Mouse (Mus musculus) embryo, embryonic 10 days (tissue): ENCODE results near the gene Sfxn1.
A peak's percentile ranks its signal among the peaks of the same experiment; 100 is the strongest.

ENCODE experiments used
- DNase-seq: peaks from one replicate; pipeline ENCODE4 v3.0.0-alpha.2; 2015; ENCODE audit warnings: low spot score

Gene Sfxn1

DNA sequence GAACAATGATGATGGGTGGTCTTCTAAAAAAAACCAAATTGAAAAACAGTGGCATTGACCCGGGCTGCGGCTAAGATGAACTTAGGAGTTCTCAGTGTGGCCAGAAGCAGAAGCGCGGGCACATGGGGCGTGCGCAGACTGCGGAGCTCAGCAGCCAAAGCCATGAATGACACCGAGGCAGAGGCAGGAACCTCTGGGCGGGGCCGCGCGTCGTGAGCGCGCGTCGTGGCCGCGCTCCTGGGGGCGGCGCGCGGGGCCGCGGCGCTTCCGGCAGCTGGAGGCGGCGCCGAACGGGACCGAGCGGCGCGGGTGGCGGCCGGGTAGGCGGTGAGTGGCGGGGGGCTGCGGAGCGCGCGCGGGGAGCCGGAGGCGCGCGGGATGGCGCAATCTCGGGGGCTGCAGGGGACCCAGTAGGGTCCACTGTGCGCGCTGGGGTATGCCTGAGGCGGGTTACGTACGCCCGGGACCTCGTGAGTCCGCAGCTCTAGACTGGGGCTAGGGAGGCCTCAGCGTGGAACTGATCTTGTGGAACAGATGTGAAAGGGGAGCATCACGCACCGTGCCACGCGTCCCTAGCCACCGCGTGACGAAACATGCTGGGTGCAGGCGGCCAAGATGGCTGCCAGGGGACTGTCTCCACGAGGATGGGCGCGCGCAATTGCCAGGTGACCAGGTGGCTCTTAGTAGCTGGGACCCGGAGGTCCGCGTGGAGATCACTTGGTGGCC is at the start of gene Sfxn1:
Gene Sfxn1, plus strand, starts transcription at position 264 of the 726 bp plus-strand sequence.
- DNase-seq = peak; percentile 83

DNA sequence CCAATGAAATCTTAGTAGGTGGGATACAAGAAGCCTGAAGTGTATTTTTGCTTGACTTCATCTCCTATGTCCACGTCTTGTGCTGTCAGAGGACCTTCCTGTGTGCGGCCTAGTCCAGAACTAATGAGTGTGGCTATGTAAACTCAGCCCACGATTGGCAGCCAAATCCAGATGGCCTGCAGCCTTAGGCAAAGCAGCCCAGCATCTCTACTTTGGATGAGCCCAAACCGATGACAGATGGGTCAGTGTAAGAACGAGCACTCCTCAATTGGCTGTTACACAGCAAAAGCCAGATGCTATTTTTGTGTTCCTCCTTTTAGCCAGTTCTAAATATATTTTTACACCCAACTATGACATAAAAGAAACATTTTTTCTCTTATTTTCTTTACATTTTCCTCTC is 48.4 kb upstream of the Sfxn1 start:
- DNase-seq = no peak

DNA sequence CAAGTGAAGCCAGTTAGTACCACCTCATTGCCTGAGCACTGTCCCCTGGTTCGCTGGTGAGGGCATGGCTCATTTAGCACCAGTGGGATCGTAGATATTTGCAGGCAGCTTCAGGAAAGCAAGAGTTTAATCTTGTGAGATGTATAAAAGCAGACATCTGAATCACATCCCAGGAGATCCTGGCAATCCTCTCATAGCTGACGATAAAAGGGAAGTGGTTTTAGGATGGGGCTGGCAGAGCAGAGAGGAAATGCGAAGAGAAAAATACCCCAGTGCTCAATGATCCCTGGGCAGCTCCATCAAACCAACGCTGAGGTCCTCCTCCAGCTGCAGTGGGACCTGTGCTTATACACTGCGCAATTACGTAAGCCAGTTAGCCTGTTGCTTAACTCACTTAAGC is 44.6 kb upstream of the Sfxn1 start:
- DNase-seq = no peak

DNA sequence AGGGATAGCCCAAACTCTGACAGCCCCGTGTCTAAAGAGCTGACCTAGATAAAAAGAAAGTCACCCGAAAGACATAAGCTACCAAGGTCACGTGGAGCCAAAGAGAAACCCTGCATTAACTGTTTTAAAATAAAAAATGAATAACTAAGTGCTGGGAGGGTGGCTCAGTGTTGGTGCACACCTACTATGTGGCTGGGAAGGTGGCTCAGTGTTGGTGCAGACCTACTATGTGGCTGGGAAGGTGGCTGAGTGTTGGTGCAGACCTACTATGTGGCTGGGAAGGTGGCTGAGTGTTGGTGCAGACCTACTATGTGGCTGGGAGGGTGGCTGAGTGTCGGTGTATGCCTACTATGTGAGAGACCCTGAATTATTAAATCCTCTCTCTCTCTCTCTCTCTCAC is 38.0 kb upstream of the Sfxn1 start:
- DNase-seq = no peak

DNA sequence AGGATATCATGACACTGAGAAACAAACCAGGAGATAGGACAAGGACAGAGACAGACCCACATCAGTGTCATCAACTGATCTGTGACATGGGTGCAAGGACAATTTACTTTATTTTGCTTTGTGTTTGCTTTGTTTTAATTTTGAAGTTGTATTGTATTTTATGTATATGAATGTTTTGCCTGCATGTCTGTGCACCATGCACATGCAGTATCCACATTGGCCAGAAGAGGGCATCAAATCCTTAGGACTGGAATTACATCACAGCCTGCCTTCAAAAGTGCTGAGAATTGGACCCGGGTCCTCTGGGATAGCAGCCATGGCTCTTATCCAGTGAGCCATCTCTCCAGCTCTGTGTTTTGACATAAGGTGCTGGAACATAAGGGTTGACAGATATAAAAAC is 36.1 kb upstream of the Sfxn1 start:
- DNase-seq = peak; percentile 60

DNA sequence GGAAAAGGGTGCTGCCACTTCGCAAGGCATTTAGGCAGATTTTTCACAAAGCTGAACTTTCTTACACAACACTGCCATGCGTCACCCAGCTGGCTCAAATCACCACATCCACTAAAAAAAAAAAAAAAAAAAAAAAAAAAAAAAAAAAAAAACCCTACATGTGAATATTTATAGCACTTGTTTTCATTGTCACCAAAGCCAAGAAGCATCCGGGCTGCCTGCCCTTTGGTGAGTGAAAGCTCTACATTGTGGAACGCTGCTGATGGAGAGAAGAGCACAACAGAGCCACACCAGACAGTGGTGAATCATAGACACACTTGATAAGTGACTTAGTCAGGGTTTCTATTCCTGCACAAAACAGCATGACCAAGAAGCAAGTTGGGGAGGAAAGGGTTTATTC is 33.7 kb upstream of the Sfxn1 start:
- no peak for DNase-seq

DNA sequence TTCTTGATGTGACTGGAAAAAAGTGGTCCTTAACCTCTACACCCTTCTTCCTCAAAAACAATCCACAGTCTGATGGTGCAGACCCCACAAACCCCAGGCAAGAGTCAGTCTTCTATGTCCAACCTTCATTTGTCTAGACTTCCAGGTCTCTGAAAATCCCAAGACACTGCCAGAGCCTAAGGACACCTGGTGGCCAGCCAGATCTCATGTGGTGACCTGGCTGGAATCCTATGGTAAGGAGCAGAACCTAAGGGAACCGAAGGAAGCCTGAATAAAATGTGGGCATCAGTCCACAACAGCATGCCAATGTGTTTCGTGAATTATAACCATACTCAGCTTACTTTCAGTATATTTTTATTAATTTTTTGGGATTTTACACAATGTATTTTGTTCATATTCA is 31.4 kb upstream of the Sfxn1 start:
- DNase-seq = no peak

DNA sequence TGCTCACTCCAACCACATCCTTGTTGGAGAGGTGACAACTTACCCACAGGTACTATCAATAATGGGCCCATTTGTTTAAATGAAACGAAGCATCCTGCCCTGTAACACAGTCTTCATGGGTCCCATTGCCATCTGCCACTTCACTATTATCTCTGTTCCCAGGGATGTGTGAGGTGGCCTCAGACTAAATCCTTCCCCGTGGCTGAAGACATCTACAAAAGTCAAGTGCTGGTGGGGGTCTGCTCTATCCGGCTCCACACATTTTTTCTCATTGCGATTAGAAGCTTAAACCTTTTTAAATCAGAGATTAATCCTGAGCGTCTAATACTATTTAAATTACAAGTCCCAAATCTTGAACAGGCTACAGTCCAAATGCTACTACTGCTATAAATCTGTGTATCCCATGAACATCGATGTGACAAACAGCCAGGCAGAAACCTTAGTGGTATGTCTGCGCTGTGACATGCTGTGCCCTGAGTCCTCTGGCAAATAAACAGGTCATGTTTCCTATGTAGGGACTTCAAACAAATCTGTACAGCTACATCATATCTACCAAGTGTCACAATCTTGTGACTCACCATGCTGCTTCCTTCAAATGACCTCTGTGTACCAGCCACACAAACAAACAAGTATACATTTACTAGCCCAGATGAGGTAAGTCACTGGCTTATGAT is 22.9 kb upstream of the Sfxn1 start:
- DNase-seq = no peak

DNA sequence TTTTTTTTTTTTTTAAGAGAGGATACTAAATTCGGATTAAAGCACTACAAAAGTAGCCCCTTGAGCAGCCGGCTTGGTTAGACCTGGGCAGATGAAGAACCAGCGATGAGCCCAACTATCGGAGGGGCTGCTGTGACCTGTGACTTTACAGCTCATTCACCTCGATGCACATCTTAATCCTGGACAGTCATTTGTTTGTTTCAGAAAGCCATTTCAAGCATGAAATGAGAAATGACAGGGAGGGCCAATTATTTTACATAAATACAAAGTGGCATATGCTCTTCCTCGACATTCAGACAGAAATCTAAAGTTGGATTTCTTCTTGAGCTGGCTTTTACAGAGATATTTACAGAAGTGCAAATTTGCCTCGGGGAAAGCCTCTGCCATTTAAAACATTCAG is 20.0 kb upstream of the Sfxn1 start:
- no peak for DNase-seq

DNA sequence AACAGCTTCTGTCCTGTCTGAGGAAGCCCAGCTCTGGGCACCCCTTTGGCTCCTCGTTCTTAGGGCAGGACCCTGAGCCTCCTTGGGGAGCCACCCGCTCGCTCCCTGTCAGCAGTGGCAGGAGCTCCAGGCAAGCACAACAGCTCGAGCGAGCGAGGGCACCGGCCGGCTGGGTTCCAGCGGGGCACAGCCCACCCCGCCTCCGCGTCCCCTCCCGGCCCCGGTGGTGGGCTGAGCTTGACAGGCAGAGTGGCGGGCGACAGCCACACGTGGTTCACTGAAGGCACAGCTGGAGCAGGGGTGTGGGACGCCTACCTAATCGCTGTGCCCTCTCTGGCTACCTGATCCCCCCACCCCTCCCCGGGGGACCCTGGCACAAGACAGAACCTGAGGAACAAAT is 16.7 kb upstream of the Sfxn1 start:
- DNase-seq = no peak

DNA sequence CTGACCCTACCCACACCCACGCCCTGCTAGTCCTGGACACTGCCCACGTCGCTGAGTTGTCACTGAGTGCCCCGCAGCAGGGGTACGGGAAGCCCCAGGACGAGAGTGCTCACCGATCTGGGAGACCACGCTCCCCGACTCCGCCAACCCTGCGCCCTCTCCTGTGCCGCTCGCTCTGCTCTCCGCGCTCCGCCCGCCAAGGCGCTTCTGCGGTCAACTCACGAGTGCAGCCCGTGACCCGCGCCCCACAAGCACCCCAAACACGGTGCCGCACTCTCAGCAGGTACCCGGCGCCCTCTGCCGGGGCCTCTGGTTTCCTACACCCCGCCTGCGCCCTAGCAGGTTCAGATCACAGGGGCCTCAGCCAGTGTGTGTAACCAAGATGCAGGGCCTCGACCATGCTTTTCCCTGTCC is 16.2 kb upstream of the Sfxn1 start, which contains the start of gene Drd1:
Gene Drd1, minus strand, starts transcription at position 258 of the 414 bp plus-strand sequence.
- peak; percentile 69 for DNase-seq

DNA sequence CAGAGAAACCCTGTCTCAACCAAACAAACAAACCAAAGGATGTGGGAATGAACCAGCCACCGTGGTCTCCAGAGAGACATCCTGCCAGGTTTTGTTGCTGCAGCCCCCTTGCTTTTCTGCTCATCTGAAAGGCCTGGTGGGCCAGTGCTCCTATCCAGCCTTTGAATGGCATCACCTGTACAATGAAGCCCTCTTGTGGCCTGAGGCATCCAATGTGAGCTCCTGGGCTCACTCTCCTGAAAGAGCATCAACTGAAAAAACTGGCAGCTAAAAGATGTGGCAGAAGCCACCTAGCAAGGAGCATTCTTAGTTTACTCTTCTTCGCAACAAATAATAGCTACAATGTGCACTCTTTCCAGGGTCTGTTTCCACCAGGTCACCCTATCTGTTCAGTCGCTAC is 9.6 kb upstream of the Sfxn1 start:
- no peak for DNase-seq

DNA sequence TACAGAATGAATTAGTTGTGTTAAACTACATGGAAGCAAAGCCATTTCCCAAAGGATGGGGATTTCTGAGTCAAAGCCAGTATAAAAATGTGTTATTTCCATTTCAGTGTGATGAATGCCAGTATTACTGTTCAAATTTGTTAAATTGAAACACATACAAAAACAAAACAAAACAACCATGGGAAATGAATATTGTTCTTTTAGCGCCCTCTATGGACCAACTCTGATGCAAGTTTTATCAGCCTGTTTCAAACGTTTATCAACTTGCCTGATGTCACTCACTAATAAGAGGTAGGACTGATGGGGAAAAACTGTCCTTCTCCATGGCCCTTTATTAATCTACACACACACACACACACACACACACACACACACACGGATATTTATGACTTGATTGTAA is 8.4 kb upstream of the Sfxn1 start:
- peak; percentile 52 for DNase-seq

DNA sequence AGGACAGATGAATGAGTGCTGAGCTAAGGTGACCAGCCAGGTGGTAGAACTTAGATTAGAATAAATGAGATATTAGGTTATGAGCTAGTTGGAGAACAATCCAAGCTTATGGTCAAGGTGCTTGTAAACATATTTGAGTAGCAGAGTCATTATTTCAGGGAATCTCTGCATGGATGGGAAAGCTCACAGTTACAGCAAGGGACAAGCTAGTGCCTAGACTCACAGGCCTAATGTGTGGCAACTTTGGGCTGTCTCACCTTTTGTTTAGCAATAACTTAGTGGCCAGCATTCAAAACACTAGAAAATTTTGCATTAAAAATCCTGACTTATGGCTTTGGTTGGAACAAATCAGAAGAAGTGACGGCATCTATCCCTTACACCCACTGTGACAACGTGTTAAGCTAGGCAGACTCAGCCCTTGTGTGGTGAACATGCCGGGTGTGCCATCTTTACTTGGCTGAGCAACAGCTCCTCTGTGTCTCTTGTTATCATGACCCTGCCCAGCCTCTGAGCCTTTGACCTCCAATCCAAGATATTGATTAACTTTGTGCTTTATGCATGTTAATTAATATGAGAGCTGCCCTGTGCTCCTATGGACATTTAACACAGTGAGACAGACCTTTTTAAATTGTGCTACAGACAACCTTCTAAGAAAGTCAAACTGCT is 5.5 kb upstream of the Sfxn1 start:
- no peak for DNase-seq

DNA sequence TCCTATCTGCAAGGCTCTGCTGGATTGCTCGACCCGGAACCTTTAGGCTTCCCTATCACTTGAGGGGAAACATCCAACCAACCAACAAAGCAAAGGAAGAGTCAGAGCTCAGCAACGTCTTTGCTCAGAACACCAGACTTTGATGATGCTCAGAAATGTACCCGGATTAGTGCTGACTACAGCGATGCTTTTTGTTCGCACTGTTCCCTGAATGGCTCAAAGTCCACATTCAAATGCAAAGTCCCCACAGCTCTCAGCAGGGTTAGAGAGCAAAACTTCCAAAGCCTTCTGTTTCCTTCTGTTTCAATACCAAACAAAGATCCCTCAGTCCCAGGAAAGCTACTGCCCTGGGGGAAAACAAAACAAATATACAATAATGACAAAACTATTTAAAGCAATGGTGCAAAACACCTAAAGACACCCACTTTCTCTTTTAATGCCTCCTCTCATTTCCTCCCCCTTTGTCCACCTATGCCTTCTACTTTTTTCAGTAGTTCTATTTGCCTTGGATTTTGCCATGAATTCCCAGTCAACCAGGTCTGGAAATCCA is 4.0 kb upstream of the Sfxn1 start:
- DNase-seq = peak; percentile 16

DNA sequence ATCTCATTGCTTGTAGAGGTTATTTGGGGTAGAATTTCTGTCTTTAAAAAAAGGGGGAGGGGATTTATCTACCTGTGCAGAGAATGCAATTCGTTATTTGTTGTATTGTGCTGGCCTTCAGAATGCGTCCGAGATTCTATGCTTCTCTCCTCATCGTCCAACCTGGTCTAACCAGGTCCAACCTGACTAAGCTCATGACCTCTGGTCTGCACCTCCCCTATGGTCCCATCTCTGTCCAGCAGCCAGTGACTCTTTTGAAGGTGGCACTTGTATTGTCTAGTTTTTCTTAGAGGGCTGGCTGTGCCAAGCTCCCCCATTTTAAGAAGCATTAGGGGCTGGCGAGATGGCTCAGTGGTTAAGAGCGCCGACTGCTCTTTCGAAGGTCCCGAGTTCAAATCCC is 658 bp upstream of the Sfxn1 start:
- no peak for DNase-seq

DNA sequence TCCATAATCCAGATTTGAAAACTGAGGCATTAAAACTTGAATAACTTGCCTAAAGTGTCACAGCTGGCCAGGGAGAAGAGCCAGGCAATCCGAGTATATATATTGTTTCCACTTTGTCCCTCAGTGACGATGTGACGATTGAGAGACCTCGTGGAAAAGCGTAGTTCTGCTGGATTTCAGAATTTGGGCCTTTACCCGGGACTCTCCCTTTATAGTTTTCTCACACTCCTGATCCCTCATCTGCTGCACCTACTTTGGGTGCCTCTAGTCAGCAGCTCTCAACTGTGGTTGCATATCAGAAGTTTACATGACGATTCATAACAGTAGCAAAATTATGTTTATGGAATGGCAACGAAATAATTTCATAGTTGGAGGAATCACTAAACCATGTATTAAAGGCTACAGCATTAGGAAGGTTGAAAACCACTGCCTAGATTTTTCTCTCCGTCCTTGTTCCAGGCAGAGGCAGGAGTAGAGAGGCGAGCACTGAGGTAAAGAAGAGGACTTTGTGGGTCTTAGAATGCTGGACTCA is 923 bp downstream of the Sfxn1 start:
- DNase-seq = no peak

DNA sequence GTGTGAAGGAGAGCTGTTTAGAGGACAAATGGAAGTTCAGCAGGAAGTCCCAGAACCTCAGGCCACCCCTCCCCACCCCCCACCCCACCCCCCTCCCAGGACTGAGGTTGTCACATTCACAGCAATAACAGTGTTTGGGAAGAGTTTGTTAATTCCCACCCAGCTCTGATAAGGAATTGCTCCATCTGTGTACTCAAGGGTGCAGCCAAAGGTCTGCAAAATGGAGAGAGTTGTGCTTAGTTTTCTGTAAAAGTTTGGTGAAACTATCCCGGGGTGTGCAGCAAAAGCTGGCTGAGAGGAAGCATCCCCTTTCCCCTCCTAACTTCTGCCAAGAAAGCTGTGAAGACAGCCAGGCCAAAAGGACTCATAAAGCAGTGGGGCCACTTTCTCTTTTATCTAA is 1.4 kb downstream of the Sfxn1 start:
- DNase-seq = no peak

DNA sequence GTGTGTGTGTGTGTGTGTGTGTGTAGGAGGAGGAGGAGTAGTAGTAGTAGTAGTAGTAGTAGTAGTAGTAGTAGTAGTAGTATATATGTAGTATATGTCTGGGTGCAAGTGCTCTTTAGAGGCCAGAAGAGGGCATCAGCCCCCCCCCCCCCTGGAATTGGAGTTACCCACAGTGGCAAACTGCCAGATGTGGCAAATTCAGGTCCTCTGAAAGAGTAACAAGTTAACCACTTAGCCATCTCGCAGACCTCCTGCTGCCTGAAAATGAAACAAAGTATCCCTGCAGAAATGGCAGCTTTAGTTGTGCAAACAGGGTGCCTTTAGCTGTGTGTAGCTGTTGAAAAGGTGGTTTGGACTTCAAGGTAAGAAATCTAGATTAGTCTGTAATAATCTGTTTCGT is 1.8 kb downstream of the Sfxn1 start:
- DNase-seq = no peak

DNA sequence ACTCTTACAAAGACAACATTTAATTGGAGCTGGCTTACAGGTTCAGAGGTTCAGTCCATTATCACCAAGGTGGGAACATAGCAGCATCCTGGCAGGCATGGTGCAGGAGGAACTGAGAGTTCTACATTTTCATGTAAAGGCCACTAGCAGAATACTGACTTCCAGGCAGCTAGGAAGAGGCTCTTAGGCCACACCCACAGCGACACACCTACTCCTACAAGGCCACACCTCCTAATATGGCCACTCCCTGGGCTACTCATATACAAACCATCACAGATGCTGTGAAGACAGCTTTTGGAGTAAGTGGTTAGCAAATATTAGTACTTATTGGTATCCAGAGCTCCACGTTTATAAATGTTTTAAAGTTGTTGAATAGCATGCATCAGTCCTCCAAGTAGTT is 3.7 kb downstream of the Sfxn1 start:
- no peak for DNase-seq

DNA sequence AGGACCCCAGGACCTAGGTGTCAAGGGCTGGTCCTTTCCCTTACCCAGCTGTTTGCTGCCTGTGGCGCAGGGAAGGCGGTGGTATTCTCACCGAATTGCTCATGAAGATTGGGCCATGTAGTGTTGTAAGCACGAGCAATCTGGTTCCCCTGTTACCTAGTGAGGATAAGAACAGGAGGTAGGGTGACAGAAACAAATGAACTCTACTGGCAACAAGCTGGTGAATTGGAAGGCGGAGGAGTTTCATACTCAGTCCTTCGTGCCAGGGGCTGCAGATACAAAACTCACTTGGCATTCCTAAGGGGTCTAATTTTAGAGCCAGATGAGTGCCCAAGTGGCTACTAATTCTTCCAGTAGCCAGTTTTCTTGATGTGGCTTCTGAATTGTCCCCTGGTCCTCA is 4.4 kb downstream of the Sfxn1 start:
- DNase-seq = no peak

DNA sequence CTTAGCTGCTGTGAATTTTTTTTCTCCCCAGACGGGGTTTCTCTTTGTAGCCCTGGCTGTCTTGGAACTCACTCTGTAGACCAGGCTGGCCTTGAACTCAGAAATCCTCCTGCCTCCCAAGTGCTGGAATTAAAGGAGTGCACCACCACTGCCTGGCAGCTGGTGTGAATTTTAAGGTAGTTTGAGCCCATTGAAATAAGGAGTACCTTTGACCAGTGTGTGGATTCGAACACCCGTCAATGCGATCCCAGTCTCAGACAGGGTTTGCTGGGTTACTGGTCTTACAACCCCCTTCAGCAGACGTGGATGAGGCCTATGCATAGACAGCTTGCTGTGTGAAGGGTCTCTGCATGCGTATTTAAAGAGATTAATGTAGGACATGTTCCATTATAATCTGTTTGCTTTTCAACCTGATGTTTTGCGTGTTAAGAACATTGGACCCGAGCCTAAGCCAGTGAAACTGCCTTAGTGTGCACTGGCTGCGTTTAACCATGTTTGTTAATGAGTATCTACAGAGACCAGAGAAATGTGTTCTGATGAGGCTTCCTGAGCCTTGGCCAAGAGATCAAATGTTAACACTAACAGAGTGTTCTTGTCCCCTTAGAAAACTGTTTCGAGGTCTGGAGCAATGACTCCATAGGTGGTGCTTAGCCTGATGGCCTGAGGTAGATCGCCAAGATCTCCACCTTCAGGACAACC is 5.2 kb downstream of the Sfxn1 start:
- DNase-seq = no peak
